Mouse (Mus musculus): ENCODE measurements around the gene Slc24a3. TPM values are rescaled to one million over a fixed set of nuclear protein-coding genes. Genes with fewer than 3 reads are reported as not detected.

Slc24a3 gene
- polyA plus RNA-seq, 1 experiment from 2014 or later = 3.1 TPM

DNA sequence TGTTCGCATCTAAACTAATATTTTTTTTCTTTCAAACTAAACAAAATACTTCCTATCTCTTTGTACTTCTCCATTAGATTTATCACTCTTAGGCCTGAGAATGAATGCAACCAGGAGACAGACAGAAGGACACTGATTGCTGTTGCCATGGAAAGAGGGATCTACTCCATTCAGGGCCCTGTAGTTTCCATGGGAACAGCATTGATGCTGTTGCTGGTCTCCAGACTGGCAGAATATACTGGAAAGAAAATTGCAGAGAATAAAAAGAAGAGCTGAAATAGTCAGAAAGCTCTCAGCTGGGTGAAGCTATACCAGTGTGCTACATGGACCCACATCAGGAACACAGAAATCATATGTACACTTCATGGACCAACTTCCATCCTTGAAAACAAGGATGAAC lies 272.2 kb downstream of the Slc24a3 start:
- Histone ChIP-seq H3K27ac (no peak overlapping the region), H3K4me3 (ENCODE audit: inconsistent target) (no peak overlapping the region), H3K36me3 (ENCODE audit: inconsistent target) (no peaks in the 10 kb centered on the region), H3K79me2 (ENCODE audit: inconsistent target) (no peaks in the 10 kb centered on the region)
- WGBS (ENCODE audit: missing documents) = 100% methylated on average over 1 of the region's 1 CpGs

- Histone ChIP-seq H3K36me3 (ENCODE audit: inconsistent target) (no peaks in the 10 kb centered on the region), H3K4me3 (ENCODE audit: inconsistent target) (no peak overlapping the region), H3K27ac (no peak overlapping the region), H3K79me2 (ENCODE audit: inconsistent target) (no peaks in the 10 kb centered on the region)
- 76% methylated on average over 8 of the region's 8 CpGs for WGBS (ENCODE audit: missing documents)
Measured at GRCm38 (mm10) chr2:145457106-145457747, 289.7 kb downstream of the Slc24a3 start.

GRCm38 (mm10) chr2:145460854-145461423 lies 293.4 kb downstream of the Slc24a3 start:
- no peaks in the 10 kb centered on the region for H3K79me2 ChIP-seq (ENCODE audit: inconsistent target)

DNA sequence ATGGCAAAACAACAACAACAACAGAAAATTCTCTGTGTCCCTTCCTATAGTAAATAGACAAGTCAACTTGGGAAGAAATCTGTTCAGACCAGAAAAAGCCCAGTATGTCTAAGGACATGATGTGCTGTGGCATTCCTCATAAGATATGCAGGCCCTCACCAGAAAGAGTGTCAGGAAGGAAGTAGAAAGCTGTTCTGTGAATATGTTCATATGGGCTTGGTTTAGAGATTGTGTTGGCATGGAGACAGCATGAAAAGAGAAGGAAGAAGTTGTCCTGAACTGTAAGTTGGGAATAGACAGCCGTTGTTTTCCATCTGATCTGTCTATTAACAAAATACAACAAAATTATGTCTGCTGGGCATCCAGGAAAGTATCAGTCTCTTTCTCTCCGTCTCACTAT lies 294.7 kb downstream of the Slc24a3 start:
- Histone ChIP-seq H3K36me3 (ENCODE audit: inconsistent target) (no peaks in the 10 kb centered on the region), H3K27ac (no peak overlapping the region), H3K4me3 (ENCODE audit: inconsistent target) (no peak overlapping the region), H3K79me2 (ENCODE audit: inconsistent target) (no peaks in the 10 kb centered on the region)
- 73% methylated on average over 2 of the region's 2 CpGs for WGBS (ENCODE audit: missing documents)

More at GRCm38 (mm10) chr2:145460854-145461423, 293.4 kb downstream of the Slc24a3 start:
- 74% methylated on average over 3 of the region's 3 CpGs for WGBS (ENCODE audit: missing documents)
- no peak overlapping the region for H3K27ac ChIP-seq
- no peak overlapping the region for H3K4me3 ChIP-seq (ENCODE audit: inconsistent target)
- H3K36me3 ChIP-seq (ENCODE audit: inconsistent target) = no peaks in the 10 kb centered on the region

DNA sequence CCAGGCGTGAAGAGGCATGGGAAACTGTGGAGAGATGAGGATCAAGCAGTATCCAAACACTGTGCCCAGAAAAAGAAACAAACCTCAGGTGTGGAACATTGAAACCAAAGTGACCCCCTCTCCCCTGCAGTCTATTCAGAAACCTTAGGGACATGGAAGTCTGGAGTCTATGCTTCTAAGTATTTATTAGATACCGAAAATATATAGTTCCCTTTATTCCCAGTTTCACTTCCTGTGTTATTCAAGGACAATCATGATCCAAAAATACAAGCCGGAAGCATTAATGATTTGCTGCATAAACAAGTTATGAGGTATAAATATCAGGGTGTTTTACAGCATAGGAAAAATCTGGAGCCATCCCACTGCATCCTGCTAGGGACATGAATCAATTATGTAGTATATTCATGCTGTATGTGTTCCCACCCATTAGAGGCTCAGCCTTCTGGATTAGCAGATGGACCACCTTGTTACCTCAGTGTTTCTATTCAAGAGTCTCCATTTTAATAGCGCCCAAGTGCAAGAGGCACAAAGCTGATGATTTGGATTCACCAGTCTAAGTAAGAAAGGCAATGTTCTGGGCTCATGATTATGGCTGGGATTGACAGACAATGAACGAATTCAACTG lies 301.3 kb downstream of the Slc24a3 start:
- Histone ChIP-seq H3K27ac (no peak overlapping the region), H3K4me3 (ENCODE audit: inconsistent target) (no peak overlapping the region)

DNA sequence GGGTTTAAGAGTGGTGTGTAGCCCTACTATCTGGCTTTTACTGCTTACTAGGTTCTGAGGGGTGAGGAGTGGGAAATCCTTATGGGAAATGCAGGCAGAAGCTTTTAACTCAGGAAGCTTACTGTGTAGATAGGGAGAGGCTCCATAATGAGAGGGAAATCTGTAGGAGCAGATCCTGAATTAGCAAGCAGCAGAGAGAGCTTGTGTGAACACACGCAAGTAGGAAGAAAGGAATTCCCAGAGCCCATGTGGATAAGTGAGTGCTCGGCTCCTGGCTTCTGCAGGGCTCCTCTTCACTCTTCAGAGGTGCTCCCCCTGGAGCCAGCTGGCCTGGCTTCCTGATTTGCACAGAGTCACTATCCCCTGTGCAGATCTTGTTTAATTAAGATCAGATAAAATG lies 309.9 kb downstream of the Slc24a3 start:
- Histone ChIP-seq H3K4me3 (ENCODE audit: inconsistent target) (no peak overlapping the region), H3K27ac (no peak overlapping the region), H3K36me3 (ENCODE audit: inconsistent target) (no peaks in the 10 kb centered on the region), H3K79me2 (ENCODE audit: inconsistent target) (no peaks in the 10 kb centered on the region)
- WGBS (ENCODE audit: missing documents) = 88% methylated on average over 2 of the region's 2 CpGs

More for the DNA sequence above, 301.3 kb downstream of the Slc24a3 start:
- H3K79me2 ChIP-seq (ENCODE audit: inconsistent target) = no peaks in the 10 kb centered on the region
- H3K36me3 ChIP-seq (ENCODE audit: inconsistent target) = no peaks in the 10 kb centered on the region
- 77% methylated on average over 5 of the region's 5 CpGs for WGBS (ENCODE audit: missing documents)

DNA sequence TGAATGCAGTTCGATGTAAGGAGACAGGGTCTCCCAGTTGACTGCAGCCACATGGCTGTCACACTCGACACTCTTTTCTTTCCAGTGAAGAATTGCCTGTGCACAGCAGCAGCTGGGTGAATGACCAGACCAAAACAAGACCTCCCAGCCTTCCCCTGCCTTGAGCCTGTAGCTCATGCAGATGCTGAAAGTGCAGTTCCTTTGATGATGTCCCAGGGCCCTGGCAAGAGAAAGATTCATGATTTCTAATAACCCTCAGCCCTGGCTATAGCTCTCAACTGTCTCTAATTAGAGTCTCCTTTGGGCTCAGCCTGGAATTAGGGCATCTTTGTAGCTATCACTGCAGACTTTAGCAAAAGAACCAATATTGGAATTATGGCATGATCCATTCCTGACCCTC lies 312.1 kb downstream of the Slc24a3 start:
- WGBS (ENCODE audit: missing documents) = 73% methylated on average over 2 of the region's 2 CpGs
- H3K36me3 ChIP-seq (ENCODE audit: inconsistent target) = no peaks in the 10 kb centered on the region
- no peak overlapping the region for H3K27ac ChIP-seq
- H3K79me2 ChIP-seq (ENCODE audit: inconsistent target) = no peaks in the 10 kb centered on the region
- H3K4me3 ChIP-seq (ENCODE audit: inconsistent target) = no peak overlapping the region

DNA sequence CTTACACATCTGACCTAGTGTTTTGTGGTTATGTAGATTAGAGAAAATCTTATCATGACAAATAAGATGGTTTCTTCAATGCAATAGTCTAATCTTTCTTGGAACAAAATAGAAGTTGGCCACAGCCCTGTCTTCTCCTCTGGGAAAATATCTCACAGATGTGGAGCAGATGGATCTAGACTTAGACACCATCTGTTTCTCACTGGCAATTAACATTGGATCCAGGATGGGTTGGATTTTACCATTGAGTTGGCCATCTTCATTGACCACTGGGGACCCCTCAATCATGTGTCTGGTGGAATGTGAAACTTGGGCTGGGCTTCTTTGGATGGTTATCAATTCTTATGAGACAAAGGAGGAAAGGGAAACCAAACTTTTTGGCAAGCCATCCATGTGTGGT lies 332.7 kb downstream of the Slc24a3 start:
- Histone ChIP-seq H3K27ac (no peak overlapping the region), H3K36me3 (ENCODE audit: inconsistent target) (no peaks in the 10 kb centered on the region), H3K79me2 (ENCODE audit: inconsistent target) (no peaks in the 10 kb centered on the region), H3K4me3 (ENCODE audit: inconsistent target) (no peak overlapping the region)

DNA sequence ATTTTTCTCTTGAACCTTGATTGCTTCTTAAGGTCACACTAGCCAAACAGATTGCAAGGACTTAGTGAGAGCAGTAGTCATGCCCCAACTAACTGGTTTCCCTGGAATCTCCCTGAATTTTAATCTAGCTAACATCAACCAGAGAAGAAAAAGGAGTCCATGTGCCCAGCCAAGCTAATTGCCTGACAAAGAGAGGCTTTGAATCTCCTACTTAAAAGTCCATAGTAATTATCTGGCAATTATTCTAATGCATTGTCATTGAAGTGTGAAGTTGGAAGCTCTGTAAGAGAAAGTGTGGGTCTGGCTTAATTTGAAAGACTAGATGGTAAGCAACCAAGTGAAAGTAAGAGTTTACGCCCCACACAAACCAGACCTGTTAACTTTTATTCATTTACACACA lies 333.9 kb downstream of the Slc24a3 start:
- Histone ChIP-seq H3K4me3 (ENCODE audit: inconsistent target) (no peak overlapping the region), H3K79me2 (ENCODE audit: inconsistent target) (no peaks in the 10 kb centered on the region), H3K27ac (no peak overlapping the region), H3K36me3 (ENCODE audit: inconsistent target) (no peaks in the 10 kb centered on the region)
- 100% methylated on average over 1 of the region's 1 CpGs for WGBS (ENCODE audit: missing documents)

- 85% methylated on average over 2 of the region's 2 CpGs for WGBS (ENCODE audit: missing documents)
- Histone ChIP-seq H3K36me3 (ENCODE audit: inconsistent target) (no peaks in the 10 kb centered on the region), H3K27ac (no peak overlapping the region), H3K4me3 (ENCODE audit: inconsistent target) (no peak overlapping the region), H3K79me2 (ENCODE audit: inconsistent target) (no peaks in the 10 kb centered on the region)
Measured at GRCm38 (mm10) chr2:145507702-145508101, 340.1 kb downstream of the Slc24a3 start.

GRCm38 (mm10) chr2:145510650-145511225 lies 343.2 kb downstream of the Slc24a3 start:
- WGBS (ENCODE audit: missing documents) = 54% methylated on average over 7 of the region's 7 CpGs
- Histone ChIP-seq H3K79me2 (ENCODE audit: inconsistent target) (no peaks in the 10 kb centered on the region), H3K4me3 (ENCODE audit: inconsistent target) (no peak overlapping the region), H3K36me3 (ENCODE audit: inconsistent target) (no peaks in the 10 kb centered on the region), H3K27ac (no peak overlapping the region)

GRCm38 (mm10) chr2:145515956-145516355 lies 348.4 kb downstream of the Slc24a3 start:
- Histone ChIP-seq H3K36me3 (ENCODE audit: inconsistent target) (no peaks in the 10 kb centered on the region), H3K27ac (no peak overlapping the region), H3K4me3 (ENCODE audit: inconsistent target) (no peak overlapping the region), H3K79me2 (ENCODE audit: inconsistent target) (no peaks in the 10 kb centered on the region)
- 92% methylated on average over 4 of the region's 4 CpGs for WGBS (ENCODE audit: missing documents)

DNA sequence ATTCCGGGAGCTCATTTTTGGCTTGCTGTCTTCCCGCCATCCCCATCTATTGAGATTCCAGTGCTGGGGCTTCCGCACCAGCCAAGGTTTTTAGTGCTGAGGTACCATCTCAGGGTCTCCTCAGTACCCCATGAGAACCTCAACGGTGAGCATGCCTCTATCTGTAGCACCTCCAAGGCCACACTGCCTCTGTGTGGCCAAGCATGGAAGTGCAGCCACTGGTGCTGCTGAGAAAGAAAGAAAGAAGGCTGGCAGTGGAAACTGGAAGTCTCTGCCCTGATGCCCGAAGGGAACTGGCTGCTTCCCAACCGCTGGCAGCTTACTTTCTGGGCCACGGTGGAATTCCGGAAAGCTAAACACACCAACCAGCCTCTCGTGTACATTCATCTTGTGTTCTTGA lies 349.8 kb downstream of the Slc24a3 start:
- Histone ChIP-seq H3K36me3 (ENCODE audit: inconsistent target) (no peaks in the 10 kb centered on the region), H3K79me2 (ENCODE audit: inconsistent target) (no peaks in the 10 kb centered on the region), H3K27ac (no peak overlapping the region), H3K4me3 (ENCODE audit: inconsistent target) (no peak overlapping the region)
- WGBS (ENCODE audit: missing documents) = 52% methylated on average over 9 of the region's 9 CpGs

GRCm38 (mm10) chr2:145522017-145522416 lies 354.5 kb downstream of the Slc24a3 start:
- H3K4me3 ChIP-seq (ENCODE audit: inconsistent target) = no peak overlapping the region
- H3K79me2 ChIP-seq (ENCODE audit: inconsistent target) = no peaks in the 10 kb centered on the region
- no peaks in the 10 kb centered on the region for H3K36me3 ChIP-seq (ENCODE audit: inconsistent target)
- WGBS (ENCODE audit: missing documents) = 85% methylated on average over 3 of the region's 3 CpGs
- no peak overlapping the region for H3K27ac ChIP-seq

DNA sequence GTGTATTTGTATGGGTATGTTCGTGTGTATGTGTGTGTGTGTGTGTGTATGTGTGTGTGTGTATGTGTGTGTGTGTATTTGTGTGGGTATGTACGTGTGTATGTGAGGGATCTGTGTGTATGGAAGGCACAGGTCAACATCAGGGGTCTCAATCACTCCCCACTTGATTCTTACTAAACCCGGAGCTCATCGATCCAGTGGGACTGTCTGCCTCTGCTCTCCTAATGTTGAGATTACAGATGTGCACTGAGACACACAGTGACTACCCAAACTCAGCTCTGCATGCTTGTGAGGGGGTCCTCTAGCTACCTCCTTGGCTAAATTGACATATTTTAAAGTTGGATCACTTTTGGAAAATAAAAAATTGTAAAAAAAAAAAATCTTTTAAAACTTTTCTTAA lies 355.8 kb downstream of the Slc24a3 start:
- Histone ChIP-seq H3K27ac (no peak overlapping the region), H3K4me3 (ENCODE audit: inconsistent target) (no peak overlapping the region), H3K36me3 (ENCODE audit: inconsistent target) (no peaks in the 10 kb centered on the region), H3K79me2 (ENCODE audit: inconsistent target) (no peaks in the 10 kb centered on the region)
- WGBS (ENCODE audit: missing documents) = 88% methylated on average over 4 of the region's 4 CpGs
